Mouse (Mus musculus): Measurements from ENCODE around the gene Tnni2.

The Tnni2 gene

DNA sequence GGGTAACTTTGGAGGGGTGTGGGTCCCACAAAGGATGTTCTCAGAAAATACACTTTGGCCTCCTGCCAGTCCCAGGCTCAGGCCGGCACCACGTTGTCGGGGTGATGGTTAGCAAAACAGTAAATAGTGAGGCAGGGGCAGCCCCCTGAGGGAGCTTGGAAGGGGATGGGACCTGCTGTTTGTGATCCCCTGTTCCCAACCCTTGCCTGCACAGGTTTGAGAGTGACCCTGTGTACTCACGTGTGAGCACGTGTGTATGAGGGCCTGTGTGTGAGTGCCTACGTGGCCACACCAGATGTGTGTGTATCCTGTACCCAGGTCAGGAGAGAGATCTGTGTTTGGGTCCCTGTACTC is 40.6 kb downstream of the Tnni2 start:
- DNase-seq (ENCODE audit: low spot score), result no peak

DNA sequence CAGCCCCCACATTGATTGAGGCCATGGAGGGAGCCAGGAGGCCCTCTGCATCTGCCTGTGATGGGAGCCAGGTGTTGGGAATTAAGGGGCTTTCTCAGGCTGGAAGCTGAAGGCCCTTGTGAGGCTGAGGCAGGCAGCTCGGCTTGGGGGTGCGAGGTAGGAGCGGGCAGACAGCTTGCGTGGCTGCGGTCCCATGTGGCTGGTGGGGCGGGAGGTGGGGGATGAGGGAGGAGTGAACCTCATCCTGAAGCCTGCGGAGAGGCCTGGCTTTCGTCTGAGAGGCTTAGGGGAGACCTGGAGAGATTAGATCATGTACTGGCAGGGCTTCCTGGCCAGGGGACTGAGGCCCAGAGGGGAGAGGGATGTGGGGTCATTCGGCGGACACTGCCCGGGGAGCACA is 41.5 kb downstream of the Tnni2 start:
- DNase-seq (ENCODE audit: low spot score), result no peak

DNA sequence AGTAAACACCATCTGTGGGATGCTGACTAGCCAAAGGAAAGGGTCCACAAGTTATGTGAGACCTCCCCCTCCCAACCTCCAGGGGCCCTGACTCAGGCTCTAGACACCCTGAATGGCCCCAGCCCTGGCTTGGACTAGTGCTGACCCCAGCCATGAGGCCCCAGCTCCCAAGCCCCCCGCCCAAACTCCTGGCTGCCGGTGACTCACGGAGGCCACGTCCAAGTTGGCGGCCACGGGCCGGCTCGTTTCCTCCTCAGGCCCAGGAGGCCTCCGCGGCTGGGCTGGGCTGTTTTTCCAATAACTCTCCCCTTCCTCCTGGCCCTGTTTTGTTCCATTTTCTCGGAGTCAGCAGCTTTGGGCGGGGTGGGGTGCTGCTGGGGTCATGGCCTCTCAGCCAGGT is 43.2 kb downstream of the Tnni2 start:
- DNase-seq (ENCODE audit: low spot score), result no peak

DNA sequence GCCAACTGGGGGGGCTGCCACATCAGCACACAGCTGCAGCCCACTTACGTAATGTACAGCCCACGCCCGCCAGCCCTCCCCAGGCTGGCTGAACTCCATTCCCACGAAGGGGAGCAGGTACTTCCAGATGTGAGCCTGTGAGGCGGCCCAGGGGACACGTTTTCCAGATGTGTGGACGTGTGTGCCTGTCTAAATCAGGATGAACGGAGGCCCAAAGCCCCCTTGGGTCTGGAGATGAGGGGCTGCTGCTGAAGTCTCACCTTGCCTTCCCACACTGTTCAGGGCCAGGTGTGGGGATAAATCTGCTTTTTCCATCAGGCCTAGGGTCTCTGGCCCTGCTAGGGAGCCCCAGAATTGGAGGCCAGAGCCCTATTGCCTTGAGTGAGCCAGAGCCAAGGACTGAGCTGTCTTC is 45.1 kb downstream of the Tnni2 start:
- DNase-seq (ENCODE audit: low spot score), result no peak

DNA sequence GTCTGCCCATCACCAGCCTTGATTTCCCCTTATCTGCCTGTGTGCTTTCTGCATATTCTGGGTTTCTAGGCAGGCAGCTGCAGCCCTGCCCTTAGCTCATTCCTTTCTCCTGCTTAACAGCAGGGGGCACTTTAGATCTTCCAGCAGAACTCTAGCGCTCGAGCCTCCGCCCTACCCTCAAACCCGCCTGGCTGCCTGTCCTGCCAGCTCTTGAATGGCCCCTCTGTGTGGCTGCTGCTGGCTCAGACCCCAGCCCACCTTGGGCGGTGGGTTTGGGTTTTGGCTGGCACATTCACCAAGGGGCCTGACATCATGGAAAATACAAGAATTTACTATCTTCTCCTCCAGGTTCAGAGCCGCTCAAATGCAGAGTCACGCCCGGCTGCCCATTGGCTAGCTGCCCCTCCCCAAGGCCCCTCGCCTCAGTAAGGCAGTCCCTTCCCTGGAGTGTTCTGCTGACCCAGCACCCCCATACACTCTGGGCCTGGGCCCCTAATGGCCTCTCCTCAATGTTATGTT is 45.8 kb downstream of the Tnni2 start:
- DNase-seq (ENCODE audit: low spot score), result no peak

DNA sequence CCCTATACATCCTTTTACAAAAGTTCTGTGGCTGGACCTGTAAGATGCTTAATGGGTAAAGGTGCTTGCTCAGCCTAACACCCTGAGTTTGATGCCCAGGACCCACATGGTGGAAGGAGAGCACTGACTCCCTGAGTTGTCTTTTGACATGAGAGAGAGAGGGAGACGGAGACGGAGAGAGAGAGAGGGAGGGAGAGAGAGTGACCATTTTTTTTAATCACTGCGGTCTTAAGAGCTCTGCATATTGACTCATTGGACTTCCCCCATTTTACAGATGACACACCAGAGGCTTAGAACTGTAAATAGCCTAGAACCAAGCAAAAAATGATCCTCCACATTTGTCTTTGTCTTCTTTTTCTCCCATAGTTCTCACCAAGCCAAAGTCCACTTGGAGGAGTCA is 46.4 kb downstream of the Tnni2 start:
- DNase-seq (ENCODE audit: low spot score), result no peak

DNA sequence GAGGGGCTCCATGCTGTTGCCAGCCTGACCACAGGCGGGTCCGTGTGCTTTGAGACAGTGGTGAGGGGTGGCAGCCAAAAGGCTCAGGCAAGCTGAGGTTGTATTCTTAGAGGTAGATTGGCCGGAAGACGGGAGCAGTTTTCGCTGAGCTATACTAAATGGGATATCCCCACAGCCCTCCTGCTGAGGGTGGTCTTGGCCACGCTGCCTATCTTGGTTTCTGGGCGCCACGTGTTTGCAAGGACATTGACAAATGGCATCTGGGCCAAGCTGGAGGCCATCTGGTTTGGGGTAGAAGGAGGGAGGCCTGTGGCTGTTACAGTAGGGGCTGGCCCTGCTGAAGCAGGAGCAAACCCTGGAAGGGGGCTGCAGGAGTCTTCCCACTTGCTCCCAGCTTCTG is 51.9 kb downstream of the Tnni2 start:
- no peak for DNase-seq (ENCODE audit: low spot score)

All from testis, postnatal 10 days (tissue).